Mouse (Mus musculus) testis, adult 2 months (tissue): Measurements from ENCODE around the gene Hoxa4.

ENCODE experiments used
- CTCF ChIP-seq: fragments of 200-500 bp; IDR thresholded peaks from 2 replicates; pipeline ENCODE4 v1.5.1; 2012; ENCODE audit warnings: low read depth, mild to moderate bottlenecking, inconsistent platforms, low read length, moderate library complexity; ENCODE audit not compliant: control insufficient read depth, insufficient read depth, insufficient replicate concordance
- POLR2A ChIP-seq: fragments of 200-500 bp; IDR thresholded peaks from 2 replicates; pipeline ENCODE4 v1.6.1; 2012; ENCODE audit warnings: low read depth, mild to moderate bottlenecking, inconsistent platforms, low read length, moderate library complexity; ENCODE audit not compliant: control insufficient read depth

GRCm38 (mm10) chr6:52218643-52219215 is 27.2 kb upstream of the Hoxa4 start:
- no peak for TF ChIP-seq POLR2A
- no peak for TF ChIP-seq CTCF
